Mouse (Mus musculus) lung, embryonic 16.5 days (tissue): ENCODE measurements at regions not wholly inside any gene's neighbourhood (a gene's known extent, or its start where the extent isn't known, plus 50 kb on each side); places are given as distances from the start of the nearest gene placed in this dataset.
A peak's percentile ranks its signal among the peaks of the same experiment; 100 is the strongest.

ENCODE experiments used
- ATAC-seq: fragments of 200-750 bp; cut with Nextera tagmentation; 2 replicates; pipeline ENCODE4 v1.8.0; 2017; ENCODE audit warnings: low read depth, mild to moderate bottlenecking, moderate library complexity
- H3K27ac ChIP-seq: fragments of 300-500 bp; sonication (generic); 2 replicates; pipeline ENCODE4 v1.5.1; 2014; ENCODE audit warnings: mild to moderate bottlenecking, control low read depth, low read length
- H3K27me3 ChIP-seq: fragments of 300-500 bp; sonication (generic); 2 replicates; pipeline ENCODE4 v1.6.1; 2014; ENCODE audit warnings: low read depth, low read length, mixed read lengths; ENCODE audit not compliant: control insufficient read depth, insufficient read depth
- H3K36me3 ChIP-seq: fragments of 300-500 bp; sonication (generic); 2 replicates; pipeline ENCODE4 v1.6.1; 2014; ENCODE audit warnings: low read length; ENCODE audit not compliant: control insufficient read depth, insufficient read depth
- H3K4me1 ChIP-seq: fragments of 300-500 bp; sonication (generic); replicated peaks from 2 replicates; pipeline ENCODE4 v1.6.1; 2014; ENCODE audit warnings: low read length, mixed read lengths; ENCODE audit not compliant: control insufficient read depth, insufficient read depth
- H3K4me2 ChIP-seq: fragments of 300-500 bp; sonication (generic); 2 replicates; pipeline ENCODE4 v1.6.1; 2014; ENCODE audit warnings: low read depth, low read length, control low read depth
- H3K4me3 ChIP-seq: fragments of 300-500 bp; sonication (generic); 2 replicates; pipeline ENCODE4 v1.5.1; 2014; ENCODE audit warnings: mild to moderate bottlenecking, low read length, control low read depth
- H3K9ac ChIP-seq: fragments of 300-500 bp; sonication (generic); 2 replicates; pipeline ENCODE4 v1.6.1; 2014; ENCODE audit warnings: low read length, control low read depth
- H3K9me3 ChIP-seq: fragments of 300-500 bp; sonication (generic); 2 replicates; pipeline ENCODE4 v1.6.1; 2016; ENCODE audit warnings: low read length; ENCODE audit not compliant: control insufficient read depth
- WGBS: fragments of 180-500 bp; shearing (Covaris S2); extraction: QIAGEN DNeasy Blood & Tissue Kit; methylation state at CpG from one replicate; pipeline ENCODE4 v1.1.7; 2014; 5-methylcytosine and 5-hydroxymethylcytosine counted together

GRCm38 (mm10) chr12:15741219-15741618, 75.5 kb downstream of the Trib2 start:
- Histone ChIP-seq H3K4me1 (peaks cover 7% of the 10 kb centered on the region), H3K36me3 (no peaks in the 10 kb centered on the region), H3K4me3 (no peak overlapping the region), H3K9ac (no peak overlapping the region), H3K4me2 (no peak overlapping the region), H3K9me3 (no peaks in the 10 kb centered on the region), H3K27me3 (no peaks in the 10 kb centered on the region), H3K27ac (no peak overlapping the region)
- WGBS = 32% methylated on average over 2 of the region's 2 CpGs
- ATAC-seq = no peak

GRCm38 (mm10) chr12:15738989-15739388, 77.7 kb downstream of the Trib2 start:
- H3K4me2 ChIP-seq = no peak overlapping the region
- no peak overlapping the region for H3K4me3 ChIP-seq
- 0 out of 2 replicates have a peak, but pooled peaks cover 2% of the 10 kb centered on the region for H3K4me1 ChIP-seq
- H3K9me3 ChIP-seq = no peaks in the 10 kb centered on the region
- peak; percentile 62 for ATAC-seq
- no peaks in the 10 kb centered on the region for H3K36me3 ChIP-seq
- WGBS = 26% methylated on average over 4 of the region's 4 CpGs
- H3K27ac ChIP-seq = no peak overlapping the region
- H3K9ac ChIP-seq = no peak overlapping the region
- H3K27me3 ChIP-seq = no peaks in the 10 kb centered on the region

GRCm38 (mm10) chr12:15731261-15731660, 85.5 kb downstream of the Trib2 start:
- Histone ChIP-seq H3K27ac (no peak overlapping the region), H3K9ac (no peak overlapping the region), H3K36me3 (no peaks in the 10 kb centered on the region), H3K4me1 (peaks cover 3% of the 10 kb centered on the region), H3K4me3 (no peak overlapping the region), H3K9me3 (no peaks in the 10 kb centered on the region), H3K27me3 (no peaks in the 10 kb centered on the region), H3K4me2 (no peak overlapping the region)
- peak; percentile 68; the same call in 1 of the 2 replicates for ATAC-seq
- 38% methylated on average over 3 of the region's 3 CpGs for WGBS

- Histone ChIP-seq H3K4me1 (peaks cover 3% of the 10 kb centered on the region), H3K9me3 (no peaks in the 10 kb centered on the region), H3K36me3 (no peaks in the 10 kb centered on the region), H3K27me3 (no peaks in the 10 kb centered on the region), H3K9ac (no peak overlapping the region), H3K27ac (no peak overlapping the region), H3K4me2 (no peak overlapping the region), H3K4me3 (no peak overlapping the region)
- ATAC-seq = no peak
- WGBS = 49% methylated on average over 3 of the region's 3 CpGs
Measured at GRCm38 (mm10) chr12:15729696-15730095, 87.0 kb downstream of the Trib2 start.

GRCm38 (mm10) chr12:15723529-15723928, 93.2 kb downstream of the Trib2 start:
- no peak overlapping the region for H3K9ac ChIP-seq
- H3K4me1 ChIP-seq = peaks cover 2% of the 10 kb centered on the region; the same call in 1 of the 2 replicates
- no peak overlapping the region for H3K27ac ChIP-seq
- H3K4me2 ChIP-seq = no peak overlapping the region
- 59% methylated on average over 6 of the region's 6 CpGs for WGBS
- H3K9me3 ChIP-seq = no peaks in the 10 kb centered on the region
- no peak for ATAC-seq
- no peaks in the 10 kb centered on the region for H3K36me3 ChIP-seq
- no peaks in the 10 kb centered on the region for H3K27me3 ChIP-seq
- H3K4me3 ChIP-seq = no peak overlapping the region

- no peak overlapping the region for H3K9ac ChIP-seq
- H3K27me3 ChIP-seq = no peaks in the 10 kb centered on the region
- H3K27ac ChIP-seq = no peak overlapping the region
- no peaks in the 10 kb centered on the region for H3K36me3 ChIP-seq
- H3K4me1 ChIP-seq = peaks cover 9% of the 10 kb centered on the region; the same call in 1 of the 2 replicates
- no peak overlapping the region for H3K4me3 ChIP-seq
- no peak for ATAC-seq
- no peak overlapping the region for H3K4me2 ChIP-seq
- H3K9me3 ChIP-seq = no peaks in the 10 kb centered on the region
- WGBS = 61% methylated on average over 2 of the region's 2 CpGs
Measured at GRCm38 (mm10) chr12:15722161-15722560, 94.6 kb downstream of the Trib2 start.

- no peak overlapping the region for H3K4me2 ChIP-seq
- peaks cover 9% of the 10 kb centered on the region; the same call in 1 of the 2 replicates for H3K4me1 ChIP-seq
- no peak overlapping the region for H3K27ac ChIP-seq
- no peak overlapping the region for H3K9ac ChIP-seq
- H3K36me3 ChIP-seq = no peaks in the 10 kb centered on the region
- no peaks in the 10 kb centered on the region for H3K27me3 ChIP-seq
- no peaks in the 10 kb centered on the region for H3K9me3 ChIP-seq
- ATAC-seq = no peak
- no peak overlapping the region for H3K4me3 ChIP-seq
- 80% methylated on average over 6 of the region's 6 CpGs for WGBS
Measured at GRCm38 (mm10) chr12:15720171-15720570, 96.6 kb downstream of the Trib2 start.

- H3K36me3 ChIP-seq = no peaks in the 10 kb centered on the region
- H3K27me3 ChIP-seq = no peaks in the 10 kb centered on the region
- no peak overlapping the region for H3K9ac ChIP-seq
- H3K4me3 ChIP-seq = no peak overlapping the region
- H3K9me3 ChIP-seq = no peaks in the 10 kb centered on the region
- no peak for ATAC-seq
- H3K27ac ChIP-seq = peak overlapping the region; percentile 5
- WGBS = 23% methylated on average over 1 of the region's 1 CpGs
- no peak overlapping the region for H3K4me2 ChIP-seq
- H3K4me1 ChIP-seq = peaks cover 9% of the 10 kb centered on the region; the same call in 1 of the 2 replicates
Measured at GRCm38 (mm10) chr12:15718827-15719226, 97.9 kb downstream of the Trib2 start.

- WGBS = 53% methylated on average over 6 of the region's 6 CpGs
- peak; percentile 90 for ATAC-seq
- Histone ChIP-seq H3K27me3 (no peaks in the 10 kb centered on the region), H3K9me3 (no peaks in the 10 kb centered on the region), H3K4me1 (peaks cover 9% of the 10 kb centered on the region; the same call in 1 of the 2 replicates), H3K36me3 (no peaks in the 10 kb centered on the region), H3K4me2 (no peak overlapping the region), H3K4me3 (no peak overlapping the region), H3K9ac (no peak overlapping the region), H3K27ac (peak overlapping the region; percentile 53)
Measured at GRCm38 (mm10) chr12:15717989-15718388, 98.7 kb downstream of the Trib2 start.

- no peak overlapping the region for H3K4me2 ChIP-seq
- H3K27me3 ChIP-seq = no peaks in the 10 kb centered on the region
- H3K4me1 ChIP-seq = peaks cover 9% of the 10 kb centered on the region; the same call in 1 of the 2 replicates
- H3K4me3 ChIP-seq = no peak overlapping the region
- no peak overlapping the region for H3K9ac ChIP-seq
- H3K9me3 ChIP-seq = no peaks in the 10 kb centered on the region
- ATAC-seq = no peak
- peak overlapping the region; percentile 14 for H3K27ac ChIP-seq
- 61% methylated on average over 3 of the region's 3 CpGs for WGBS
- no peaks in the 10 kb centered on the region for H3K36me3 ChIP-seq
Measured at GRCm38 (mm10) chr12:15717342-15717741, 99.4 kb downstream of the Trib2 start.
